Mouse (Mus musculus) granulocyte monocyte progenitor cell, adult 5-6 weeks (primary cell): Measurements from ENCODE around the gene 6430531B16Rik. TPM values are rescaled to one million over a fixed set of nuclear protein-coding genes. Genes with fewer than 3 reads are reported as not detected.

ENCODE experiments used
- ATAC-seq: replicated peaks from 2 replicates; pipeline ENCODE4 v1.8.0; 2016; ENCODE audit warnings: mild to moderate bottlenecking, moderate TSS enrichment, inconsistent platforms; ENCODE audit not compliant: poor library complexity, severe bottlenecking
- total RNA-seq, 2 experiments: library from RNA; stranded (forward) in 1 of 2; stranded (reverse) in 1 of 2; fragments of 200-712, 200-1000 nt in 1 of 2; fragments of >200 nt in 1 of 2; fragmentation: Nextera tagmentation in 1 of 2; gene quantifications; 2 replicates each; pipeline ENCODE4 v1.2.3; 2014 to 2017

6430531B16Rik gene
- total RNA-seq, 2 experiments from 2014 or later: 0.52 to 0.62 TPM

DNA sequence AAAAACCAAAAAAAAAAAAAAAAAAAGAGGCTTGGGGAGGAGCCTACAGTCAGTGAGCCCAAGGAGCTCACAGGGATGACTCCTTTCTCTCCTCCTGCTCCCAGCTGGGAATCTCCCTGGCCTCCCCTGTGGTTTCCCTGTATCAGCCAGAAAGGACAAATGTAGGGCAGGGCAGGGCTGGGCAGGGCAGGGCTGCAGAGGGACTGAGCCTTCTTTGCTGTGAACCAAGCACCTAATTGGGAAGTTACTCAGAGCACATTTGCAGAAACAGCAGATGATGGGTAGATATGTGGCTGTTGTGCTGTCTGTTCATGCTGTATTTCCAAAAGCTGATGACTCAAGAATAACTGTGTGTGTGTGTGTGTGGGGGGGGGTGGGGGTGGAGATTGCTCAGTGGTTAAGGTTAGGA is 5.6 kb downstream of the 6430531B16Rik start:
- ATAC-seq: peak; percentile 22

DNA sequence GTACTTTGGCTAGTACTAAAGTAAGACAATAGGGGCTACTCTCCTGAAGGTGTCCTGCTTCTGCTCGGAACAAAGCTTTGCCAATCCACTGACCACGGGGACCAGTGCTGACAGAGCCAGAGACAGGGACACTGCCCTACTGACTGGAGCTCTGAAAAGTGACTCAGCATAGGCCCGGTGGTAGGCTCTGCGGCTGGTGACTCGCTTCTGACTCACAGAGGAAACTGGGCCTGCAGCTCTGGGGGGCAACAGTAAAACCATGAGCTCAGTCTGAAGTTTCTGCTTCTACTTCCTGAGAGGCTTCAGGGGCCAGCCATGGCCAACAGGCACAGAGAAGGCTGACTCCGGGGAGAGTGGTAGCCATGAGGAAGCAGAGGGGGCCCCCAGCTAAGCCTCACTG is 7.1 kb downstream of the 6430531B16Rik start:
- ATAC-seq: peak; percentile 53

GRCm38 (mm10) chr7:139970979-139971378 is 7.6 kb downstream of the 6430531B16Rik start:
- no peak for ATAC-seq

GRCm38 (mm10) chr7:139970216-139970919 is 8.2 kb downstream of the 6430531B16Rik start:
- ATAC-seq: 0 out of 2 replicates have a peak, but pooled peaks have one; percentile 3

DNA sequence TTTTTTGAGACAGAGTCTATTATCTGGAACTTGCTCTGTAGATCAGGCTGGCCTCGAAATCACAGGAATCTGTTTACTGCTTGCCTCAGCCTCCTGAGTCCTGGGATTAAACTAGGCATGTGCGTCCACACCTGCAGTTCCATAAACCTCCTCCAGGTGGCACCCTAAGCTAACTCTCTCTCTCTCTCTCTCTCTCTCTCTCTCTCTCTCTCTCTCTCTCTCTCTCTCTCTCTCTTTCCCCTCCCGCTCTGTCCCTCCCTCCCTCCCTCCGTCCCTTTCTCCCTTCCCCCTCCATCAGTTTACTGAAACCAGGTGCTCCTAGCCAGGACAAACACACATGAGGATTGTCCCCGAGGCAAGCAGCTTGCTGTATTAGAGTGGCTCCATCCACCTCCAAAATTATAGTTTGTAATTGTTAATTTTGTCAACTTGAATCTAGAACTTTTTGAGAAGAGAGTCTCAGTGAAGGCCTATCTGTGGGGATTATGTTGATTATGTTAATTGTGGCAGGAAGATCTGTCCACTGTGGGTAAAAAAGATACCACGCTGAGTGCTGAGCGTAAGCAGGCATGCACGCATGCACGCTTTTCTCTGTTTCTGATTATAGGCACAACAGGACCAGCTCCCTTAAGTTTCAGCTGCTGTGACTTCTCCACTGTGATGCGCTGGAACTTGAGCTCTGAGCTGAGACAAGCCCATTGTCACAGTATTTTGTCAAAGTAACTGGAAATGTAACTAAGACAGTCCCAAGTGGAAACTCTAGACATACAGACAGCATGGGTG is 9.0 kb downstream of the 6430531B16Rik start:
- peak; percentile 18; the same call in 1 of the 2 replicates for ATAC-seq

- no peak for ATAC-seq
Observed at GRCm38 (mm10) chr7:139968428-139968827, 10.1 kb downstream of the 6430531B16Rik start.

DNA sequence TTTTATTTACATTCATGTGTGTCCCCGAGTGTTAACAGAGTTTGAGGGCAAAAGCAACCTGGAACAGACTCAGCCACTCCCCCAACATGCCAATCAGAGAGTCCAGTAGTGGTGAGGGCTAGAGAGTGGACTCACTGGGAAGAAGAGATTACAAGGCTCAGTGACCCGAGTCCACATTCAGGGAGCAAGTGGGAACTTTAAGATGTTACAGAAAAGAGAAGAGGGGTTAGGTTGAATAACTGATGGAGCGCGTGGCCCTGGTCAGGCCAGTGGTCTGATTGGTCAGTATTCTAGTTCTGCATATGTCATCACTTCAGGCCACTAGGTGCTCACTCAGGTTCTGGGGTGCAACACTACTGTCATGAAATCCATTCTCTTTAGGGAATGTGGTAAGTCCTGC is 11.4 kb downstream of the 6430531B16Rik start:
- ATAC-seq: no peak

DNA sequence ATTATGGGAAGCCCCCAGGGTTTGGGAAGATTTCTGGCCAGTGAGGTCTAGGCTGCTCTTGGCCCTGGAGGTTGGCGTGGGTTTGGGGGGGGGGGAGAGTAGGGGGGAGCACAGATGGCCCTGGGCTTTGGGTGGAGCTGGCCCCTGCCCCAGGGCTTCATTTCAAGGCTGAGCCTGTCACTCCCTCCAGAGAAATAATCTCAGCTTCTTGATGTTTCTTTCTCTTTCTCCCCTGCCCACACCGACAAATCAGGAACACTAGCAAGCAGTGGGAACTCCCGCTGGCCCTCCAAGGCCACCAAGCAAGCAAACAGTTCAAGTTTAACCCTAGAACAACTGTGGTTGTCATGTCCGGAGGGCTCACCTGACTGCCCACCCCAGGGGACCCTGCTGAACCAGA is 14.7 kb downstream of the 6430531B16Rik start:
- ATAC-seq: no peak

DNA sequence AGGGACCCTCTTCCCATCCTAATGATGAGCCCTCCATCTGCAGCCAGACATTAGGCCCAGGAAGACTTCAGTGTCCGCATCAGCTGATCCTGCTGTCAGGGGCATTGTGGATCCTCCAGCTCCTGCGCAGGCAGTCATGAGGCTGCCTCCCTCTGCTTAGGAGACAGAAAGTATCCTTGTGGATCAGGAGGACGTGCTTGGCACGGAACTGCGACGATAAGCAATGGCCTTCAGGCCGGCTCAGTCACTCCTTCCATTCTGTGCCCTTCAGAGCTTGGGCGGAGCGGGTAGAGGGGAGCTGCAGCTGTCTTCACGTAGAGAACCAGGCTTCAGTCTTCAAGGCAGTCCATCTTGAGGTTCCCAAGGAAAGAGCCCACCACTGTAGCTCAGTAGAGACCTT is 17.4 kb downstream of the 6430531B16Rik start:
- ATAC-seq: no peak

DNA sequence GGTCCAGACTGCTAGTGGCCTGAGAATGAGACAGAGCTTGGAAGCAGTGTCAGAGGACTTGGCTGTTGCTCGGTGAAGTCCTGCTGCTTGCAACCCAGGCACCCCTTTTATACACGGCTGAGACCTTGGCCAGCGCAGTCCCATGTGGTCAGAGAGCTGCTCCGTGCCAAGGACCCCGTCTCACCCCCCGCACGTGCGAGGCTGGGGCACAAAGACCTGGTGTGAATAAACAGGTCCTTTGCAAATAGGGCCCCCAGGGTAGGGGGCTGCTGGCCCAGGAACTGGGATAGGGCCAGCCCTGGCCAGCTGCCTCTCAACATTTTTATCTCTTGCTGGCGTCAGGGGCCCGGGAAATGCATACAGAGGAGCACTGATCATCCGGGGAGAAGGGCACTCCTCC is 20.6 kb downstream of the 6430531B16Rik start:
- ATAC-seq: no peak

- ATAC-seq: peak; percentile 85
Observed at GRCm38 (mm10) chr7:139957437-139957836, 21.1 kb downstream of the 6430531B16Rik start.

GRCm38 (mm10) chr7:139956658-139957057 is 21.9 kb downstream of the 6430531B16Rik start:
- no peak for ATAC-seq

GRCm38 (mm10) chr7:139955505-139955904 is 23.1 kb downstream of the 6430531B16Rik start:
- no peak for ATAC-seq

- ATAC-seq: no peak
Observed at GRCm38 (mm10) chr7:139951991-139952633, 26.4 kb downstream of the 6430531B16Rik start.

DNA sequence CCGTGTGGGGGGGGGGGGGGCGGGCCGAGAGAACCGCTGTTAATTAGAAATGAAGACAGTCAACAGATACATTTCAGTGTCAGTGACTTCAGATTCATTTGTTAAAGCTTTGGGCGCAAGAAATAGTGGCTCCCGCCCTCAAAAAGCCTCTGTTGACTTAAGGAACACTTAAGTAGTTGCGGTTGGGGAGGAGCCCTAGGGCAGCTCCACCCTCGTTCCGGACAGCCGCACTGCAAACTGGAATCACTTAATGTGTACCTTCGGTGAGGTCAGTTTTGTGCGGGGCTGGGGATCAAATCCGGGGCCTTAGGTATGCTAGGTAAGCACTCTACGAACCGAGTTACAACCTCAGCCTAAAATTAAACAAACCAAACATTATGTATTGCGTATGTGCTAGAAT is 27.5 kb downstream of the 6430531B16Rik start:
- peak; percentile 22; the same call in 1 of the 2 replicates for ATAC-seq

DNA sequence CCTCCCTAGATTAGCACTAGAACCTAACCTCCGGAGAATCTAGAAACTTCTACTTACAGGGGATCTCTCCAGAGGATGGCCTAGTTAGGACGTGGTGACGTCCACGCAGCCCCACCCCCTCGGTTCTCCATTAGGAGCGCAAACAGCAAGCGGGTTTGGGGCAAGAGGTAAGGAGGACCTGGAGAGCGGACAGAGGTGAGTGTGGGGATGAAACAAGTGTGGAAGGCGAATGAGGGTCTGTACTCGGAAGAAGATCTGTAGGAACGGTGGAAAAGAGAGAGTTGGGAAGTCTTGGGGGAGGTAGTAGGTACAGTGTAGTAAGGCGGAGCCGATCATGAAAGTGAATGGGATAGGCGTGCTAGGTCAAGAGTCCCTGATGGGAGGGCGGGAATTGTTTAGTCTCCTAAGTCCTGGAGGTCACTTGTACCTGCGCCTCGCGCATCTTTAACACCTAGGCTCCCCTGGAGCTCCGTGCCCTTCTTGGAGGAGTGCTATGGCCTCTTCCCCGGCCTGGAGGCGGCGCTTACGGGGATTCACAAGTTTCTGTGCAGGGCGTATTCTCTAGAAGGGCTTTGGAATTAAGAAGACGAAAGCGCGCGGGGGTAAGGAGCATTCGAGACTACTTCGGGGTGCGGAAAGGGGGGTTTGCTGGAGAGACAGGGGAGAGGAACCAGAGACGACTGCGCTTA is 28.1 kb downstream of the 6430531B16Rik start:
- ATAC-seq: peak; percentile 66

DNA sequence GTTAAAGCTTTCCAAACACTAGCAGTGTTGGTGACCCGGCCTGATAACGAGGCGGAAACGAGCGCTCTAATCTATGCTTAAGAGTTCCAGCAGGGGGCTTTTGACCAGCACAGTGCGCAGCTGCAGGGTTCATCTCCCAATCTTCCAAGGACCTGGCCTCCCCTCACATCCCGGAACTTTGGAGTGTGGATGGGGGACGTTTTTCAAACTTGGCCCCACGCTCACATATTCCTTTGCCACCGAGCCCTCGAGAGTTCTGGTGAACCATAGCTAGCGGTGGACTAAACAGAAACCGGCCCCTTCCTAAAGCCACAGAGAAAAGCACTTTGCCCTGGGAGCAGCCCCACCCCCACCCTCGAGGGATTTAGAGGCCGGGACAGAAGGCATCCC is 28.7 kb downstream of the 6430531B16Rik start:
- peak; percentile 76 for ATAC-seq

DNA sequence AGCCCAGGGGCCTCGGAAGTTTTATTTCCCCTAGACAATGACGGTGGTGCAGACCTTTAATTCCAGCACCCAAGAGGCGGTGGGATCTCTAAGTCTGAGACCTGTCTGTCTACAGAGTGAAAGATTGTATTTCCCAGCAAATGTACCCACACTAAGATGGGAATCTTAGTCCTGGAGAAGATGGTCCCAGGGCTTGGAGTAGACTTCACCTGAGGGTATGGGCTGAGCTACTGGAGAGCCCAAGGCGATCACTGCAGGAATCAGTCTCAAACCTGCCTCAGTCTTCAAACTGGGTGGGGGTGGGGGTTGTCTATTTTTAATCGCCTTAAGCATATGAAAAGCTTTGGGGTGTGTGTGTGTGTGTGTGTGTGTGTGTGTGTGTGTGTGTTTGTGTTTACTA is 32.5 kb downstream of the 6430531B16Rik start:
- ATAC-seq: no peak

GRCm38 (mm10) chr7:139945516-139945915 is 33.0 kb downstream of the 6430531B16Rik start:
- ATAC-seq: no peak
